Mouse (Mus musculus): Measurements from ENCODE around the gene Cadm1.

- TF ChIP-seq CTCF (IDR thresholded peaks at IDR 0.05; ENCODE audit: extremely low read depth, insufficient read length, insufficient replicate concordance, low read depth, low read length) (no peak), POLR2A (IDR thresholded peaks at IDR 0.05; ENCODE audit: low read depth, low read length) (no peak)
Observed at GRCm38 (mm10) chr9:47561596-47561995, 31.6 kb downstream of the Cadm1 start.
